Mouse (Mus musculus) kidney, adult 2 months (tissue): Measurements from ENCODE around the gene Phactr3. TPM values are rescaled to one million over a fixed set of nuclear protein-coding genes. Genes with fewer than 3 reads are reported as not detected.
A peak's percentile ranks its signal among the peaks of the same experiment; 100 is the strongest.

Experiments
- DNase-seq: peaks from one replicate; pipeline ENCODE4 v3.0.0; 2021
- H3K27ac ChIP-seq: fragments of 200-500 bp; 2 replicates; pipeline ENCODE4 v1.5.1; 2012; ENCODE audit warnings: low read depth, low read length, control low read depth, inconsistent platforms; ENCODE audit not compliant: insufficient read depth
- H3K27me3 ChIP-seq: fragments of 200-500 bp; replicated peaks from 2 replicates; pipeline ENCODE4 v1.6.1; 2012; ENCODE audit warnings: mild to moderate bottlenecking, moderate library complexity, low read length, inconsistent platforms; ENCODE audit not compliant: control insufficient read depth, insufficient read depth
- H3K36me3 ChIP-seq: fragments of 200-500 bp; 2 replicates; pipeline ENCODE4 v1.6.1; 2012; ENCODE audit warnings: mild to moderate bottlenecking, moderate library complexity, low read length, inconsistent platforms; ENCODE audit not compliant: control insufficient read depth, insufficient read depth
- H3K4me1 ChIP-seq: fragments of 200-500 bp; 2 replicates; pipeline ENCODE4 v1.6.1; 2011; ENCODE audit warnings: low read length; ENCODE audit not compliant: control insufficient read depth, insufficient read depth
- H3K4me3 ChIP-seq: fragments of 200-500 bp; 2 replicates; pipeline ENCODE4 v1.5.1; 2011; ENCODE audit warnings: mild to moderate bottlenecking, low read depth, low read length, control low read depth; ENCODE audit not compliant: insufficient read depth
- CTCF ChIP-seq: fragments of 200-500 bp; conservative IDR thresholded peaks from 2 replicates; pipeline ENCODE4 v1.5.1; 2011; ENCODE audit warnings: low read depth, mild to moderate bottlenecking, control low read depth, low read length, moderate library complexity, mixed read lengths; ENCODE audit not compliant: insufficient read depth, insufficient read length
- POLR2A ChIP-seq: fragments of 200-500 bp; IDR thresholded peaks from one replicate; pipeline ENCODE4 v1.6.1; 2011; ENCODE audit warnings: low read depth, low read length, control low read depth
- WGBS: fragments of 180-500 bp; shearing (Covaris S2); methylation state at CpG from one replicate; pipeline ENCODE4 v1.1.7; 2018; 5-methylcytosine and 5-hydroxymethylcytosine counted together
- polyA plus RNA-seq: library from polyadenylated mRNA; depleted of rRNA; stranded (reverse); fragments of >200 nt; gene quantifications from 2 replicates; pipeline ENCODE4 v1.2.3, GENCODE M21; 2012

Phactr3 gene
- polyA plus RNA-seq, 1 experiment, result 0.17 TPM

GRCm38 (mm10) chr2:178257986-178258555 lies 139.3 kb downstream of the Phactr3 start:
- TF ChIP-seq POLR2A, result no peak
- no peak for TF ChIP-seq CTCF
- no peaks in the 10 kb centered on the region for H3K27me3 ChIP-seq

GRCm38 (mm10) chr2:178263055-178263454 lies 144.3 kb downstream of the Phactr3 start:
- WGBS, result 68% methylated on average over 4 of the region's 4 CpGs
- Histone ChIP-seq H3K36me3 (no peaks in the 10 kb centered on the region), H3K4me3 (no peak overlapping the region)

More at GRCm38 (mm10) chr2:178257986-178258555, 139.3 kb downstream of the Phactr3 start:
- Histone ChIP-seq H3K36me3 (no peaks in the 10 kb centered on the region), H3K4me3 (no peak overlapping the region), H3K4me1 (no peaks in the 10 kb centered on the region), H3K27ac (no peak overlapping the region)
- 12% methylated on average over 1 of the region's 2 CpGs for WGBS
- no peak for DNase-seq

GRCm38 (mm10) chr2:178264389-178264788 lies 145.6 kb downstream of the Phactr3 start:
- WGBS, result 7% methylated on average over 8 of the region's 8 CpGs
- TF ChIP-seq POLR2A (no peak), CTCF (peak; percentile 83)
- H3K4me3 ChIP-seq, result no peak overlapping the region
- no peak overlapping the region for H3K27ac ChIP-seq
- H3K27me3 ChIP-seq, result no peaks in the 10 kb centered on the region
- H3K36me3 ChIP-seq, result no peaks in the 10 kb centered on the region
- H3K4me1 ChIP-seq, result no peaks in the 10 kb centered on the region
- peak; percentile 68 for DNase-seq

More at GRCm38 (mm10) chr2:178263055-178263454, 144.3 kb downstream of the Phactr3 start:
- no peak for TF ChIP-seq POLR2A
- no peak for TF ChIP-seq CTCF
- Histone ChIP-seq H3K27me3 (no peaks in the 10 kb centered on the region), H3K4me1 (no peaks in the 10 kb centered on the region), H3K27ac (no peak overlapping the region)
- DNase-seq, result no peak

- TF ChIP-seq POLR2A, result no peak
- TF ChIP-seq CTCF, result no peak
- DNase-seq, result no peak
These were observed 146.7 kb downstream of the Phactr3 start for GRCm38 (mm10) chr2:178265454-178265853.

GRCm38 (mm10) chr2:178270794-178271193 lies 152.0 kb downstream of the Phactr3 start:
- no peak for DNase-seq
- H3K27ac ChIP-seq, result no peak overlapping the region
- no peaks in the 10 kb centered on the region for H3K36me3 ChIP-seq
- H3K27me3 ChIP-seq, result no peaks in the 10 kb centered on the region
- WGBS, result 66% methylated on average over 2 of the region's 2 CpGs
- H3K4me3 ChIP-seq, result no peak overlapping the region
- H3K4me1 ChIP-seq, result no peaks in the 10 kb centered on the region
- TF ChIP-seq CTCF, result no peak
- TF ChIP-seq POLR2A, result no peak

More at GRCm38 (mm10) chr2:178265454-178265853, 146.7 kb downstream of the Phactr3 start:
- no peak overlapping the region for H3K27ac ChIP-seq
- no peak overlapping the region for H3K4me3 ChIP-seq
- no peaks in the 10 kb centered on the region for H3K36me3 ChIP-seq
- WGBS, result 21% methylated on average over 2 of the region's 2 CpGs
- no peaks in the 10 kb centered on the region for H3K27me3 ChIP-seq
- H3K4me1 ChIP-seq, result no peaks in the 10 kb centered on the region

GRCm38 (mm10) chr2:178272350-178272749 lies 153.6 kb downstream of the Phactr3 start:
- DNase-seq, result no peak
- H3K4me3 ChIP-seq, result no peak overlapping the region

GRCm38 (mm10) chr2:178274126-178274525 lies 155.4 kb downstream of the Phactr3 start:
- no peak for DNase-seq
- TF ChIP-seq POLR2A (no peak), CTCF (no peak)
- H3K4me1 ChIP-seq, result no peaks in the 10 kb centered on the region

More at GRCm38 (mm10) chr2:178272350-178272749, 153.6 kb downstream of the Phactr3 start:
- Histone ChIP-seq H3K27me3 (no peaks in the 10 kb centered on the region), H3K4me1 (no peaks in the 10 kb centered on the region), H3K36me3 (no peaks in the 10 kb centered on the region), H3K27ac (no peak overlapping the region)
- TF ChIP-seq CTCF (no peak), POLR2A (no peak)
- 67% methylated on average over 4 of the region's 4 CpGs for WGBS

More at GRCm38 (mm10) chr2:178274126-178274525, 155.4 kb downstream of the Phactr3 start:
- WGBS, result 68% methylated on average over 4 of the region's 4 CpGs
- Histone ChIP-seq H3K4me3 (no peak overlapping the region), H3K27me3 (no peaks in the 10 kb centered on the region), H3K27ac (no peak overlapping the region), H3K36me3 (no peaks in the 10 kb centered on the region)
